Mouse (Mus musculus) G1E-ER4 (cell line): ENCODE measurements around the gene Gtf2ird1. TPM values are rescaled to one million over a fixed set of nuclear protein-coding genes. Genes with fewer than 3 reads are reported as not detected.

Experiments
- GATA1 ChIP-seq: IDR thresholded peaks from one replicate; pipeline ENCODE4 v1.8.0; 2012; ENCODE audit warnings: low read length, inconsistent platforms
- polyA plus RNA-seq: library from polyadenylated mRNA; stranded (reverse); fragments of >175 nt; gene quantifications from 2 replicates; pipeline ENCODE4 v1.2.3, GENCODE M21; 2012

Gtf2ird1 gene
- polyA plus RNA-seq, 1 experiment = 0.95 TPM

- TF ChIP-seq GATA1 = no peak
Measured at GRCm38 (mm10) chr5:134437459-134437827, 19.1 kb downstream of the Gtf2ird1 start.

DNA sequence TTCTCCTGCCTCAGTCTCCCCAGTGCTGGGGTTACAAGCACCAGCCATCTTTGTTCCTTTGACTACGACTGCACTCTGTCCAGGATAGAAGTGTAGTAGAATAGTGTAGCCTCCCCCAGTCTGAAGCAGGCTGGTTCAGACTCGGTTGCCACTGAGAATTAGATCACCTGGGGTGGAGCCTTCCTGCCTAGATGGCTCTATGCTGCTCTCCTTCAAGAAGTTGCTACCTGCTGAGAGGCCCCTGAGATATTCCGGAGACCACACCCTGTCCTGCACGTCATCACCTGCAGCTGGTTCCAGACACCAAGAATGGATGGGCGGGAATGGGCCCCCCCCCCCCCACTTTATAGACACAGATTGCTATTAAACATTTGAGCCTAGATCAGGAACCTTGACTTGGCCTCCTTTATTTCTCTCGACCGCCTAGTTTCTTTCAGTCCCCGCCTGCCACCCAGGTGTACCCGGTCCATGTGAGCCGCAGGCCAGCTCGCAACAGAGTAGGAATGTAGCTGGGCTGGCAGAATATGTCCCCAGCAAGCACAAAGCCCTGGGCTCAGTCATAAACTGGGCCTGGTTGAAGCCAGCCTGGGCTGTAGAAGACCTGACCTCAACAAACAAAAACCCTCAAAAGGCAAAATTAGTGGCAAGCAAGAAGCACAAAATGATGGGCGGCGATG is 19.6 kb downstream of the Gtf2ird1 start:
- no peak for TF ChIP-seq GATA1

DNA sequence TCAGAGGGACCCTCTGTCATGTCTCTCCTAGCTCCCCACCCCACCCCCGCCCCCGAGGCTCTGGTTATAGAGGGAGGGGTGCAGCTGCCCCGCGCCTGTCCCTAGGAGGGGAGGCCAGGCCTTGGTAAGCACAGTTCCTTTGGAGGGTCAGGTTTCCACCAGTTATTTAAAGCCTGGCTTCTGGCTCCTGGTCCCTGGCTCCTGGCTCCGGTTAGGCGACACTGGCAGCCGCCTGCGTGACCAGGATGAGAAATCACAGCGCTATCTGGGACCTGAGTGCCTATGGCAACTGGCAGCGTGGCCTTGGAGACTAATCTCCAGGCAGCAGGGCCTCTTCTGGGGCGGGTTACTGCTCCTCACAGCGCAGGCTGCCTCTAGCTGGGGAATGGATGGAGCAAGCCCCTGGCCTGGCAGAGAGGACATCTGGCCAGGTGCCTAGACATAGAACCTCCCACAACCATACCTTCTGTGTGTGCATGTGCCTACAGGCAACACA is 20.6 kb downstream of the Gtf2ird1 start:
- no peak for TF ChIP-seq GATA1

DNA sequence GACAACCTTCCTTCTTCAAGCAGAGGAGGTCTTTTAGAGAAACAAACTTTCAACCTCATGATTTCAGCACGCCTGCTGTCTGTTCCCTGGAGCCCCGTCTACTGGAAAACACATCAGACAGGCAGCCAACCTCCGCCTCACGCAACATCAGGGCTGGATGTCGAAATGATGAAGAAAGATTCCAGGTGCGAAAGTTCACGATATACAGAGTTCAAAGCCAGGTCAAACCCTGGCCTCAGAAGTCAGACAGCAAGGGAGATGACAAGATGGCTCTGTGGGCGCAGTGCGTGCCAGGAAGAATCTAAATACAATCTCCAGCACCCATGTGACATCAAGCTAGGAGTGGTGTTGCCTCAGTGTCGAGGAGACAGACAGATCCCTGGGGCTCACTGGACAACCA is 23.4 kb downstream of the Gtf2ird1 start:
- TF ChIP-seq GATA1 = no peak

- TF ChIP-seq GATA1 = no peak
Measured at GRCm38 (mm10) chr5:134430087-134430486, 26.4 kb downstream of the Gtf2ird1 start.

GRCm38 (mm10) chr5:134427664-134428063 is 28.9 kb downstream of the Gtf2ird1 start:
- TF ChIP-seq GATA1 = no peak

DNA sequence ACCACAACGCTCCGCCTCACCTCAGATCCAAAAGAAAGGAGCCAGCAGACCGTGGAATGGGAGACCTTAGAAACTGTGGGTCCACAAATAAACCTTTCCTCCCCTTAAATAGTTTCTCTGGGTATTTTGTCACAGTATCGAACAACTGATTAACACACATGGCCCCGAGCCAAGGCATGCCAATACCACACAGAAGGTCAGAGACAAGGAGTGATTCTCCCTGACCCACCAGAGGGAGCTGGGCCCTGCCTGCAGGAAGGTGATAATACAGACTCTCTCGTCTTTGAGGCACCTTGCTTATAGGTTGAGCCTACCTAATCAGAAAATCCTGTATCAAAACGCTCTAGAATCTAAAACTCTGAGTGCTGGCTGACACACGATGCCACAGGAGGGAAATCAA is 30.9 kb downstream of the Gtf2ird1 start:
- TF ChIP-seq GATA1 = no peak

DNA sequence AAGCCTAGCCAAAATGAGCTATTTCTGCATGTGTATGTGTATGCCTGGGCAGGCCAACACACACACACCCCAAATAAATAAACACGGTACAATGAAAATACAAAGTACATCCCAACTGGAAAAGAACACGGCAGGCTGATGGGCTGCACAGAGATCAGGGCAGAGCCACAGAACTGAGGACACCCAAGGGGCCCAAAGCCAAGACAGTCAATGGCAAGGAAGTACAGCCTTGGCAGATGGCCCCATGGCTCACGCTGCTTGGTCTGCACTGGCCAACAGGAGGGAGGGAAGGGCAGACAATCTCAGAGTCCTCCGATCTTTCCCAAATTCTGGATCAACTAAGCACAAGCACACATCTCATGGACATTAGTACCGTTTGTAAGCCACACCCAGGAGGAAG is 32.6 kb downstream of the Gtf2ird1 start:
- TF ChIP-seq GATA1 = no peak

GRCm38 (mm10) chr5:134423372-134423771 is 33.1 kb downstream of the Gtf2ird1 start:
- no peak for TF ChIP-seq GATA1

DNA sequence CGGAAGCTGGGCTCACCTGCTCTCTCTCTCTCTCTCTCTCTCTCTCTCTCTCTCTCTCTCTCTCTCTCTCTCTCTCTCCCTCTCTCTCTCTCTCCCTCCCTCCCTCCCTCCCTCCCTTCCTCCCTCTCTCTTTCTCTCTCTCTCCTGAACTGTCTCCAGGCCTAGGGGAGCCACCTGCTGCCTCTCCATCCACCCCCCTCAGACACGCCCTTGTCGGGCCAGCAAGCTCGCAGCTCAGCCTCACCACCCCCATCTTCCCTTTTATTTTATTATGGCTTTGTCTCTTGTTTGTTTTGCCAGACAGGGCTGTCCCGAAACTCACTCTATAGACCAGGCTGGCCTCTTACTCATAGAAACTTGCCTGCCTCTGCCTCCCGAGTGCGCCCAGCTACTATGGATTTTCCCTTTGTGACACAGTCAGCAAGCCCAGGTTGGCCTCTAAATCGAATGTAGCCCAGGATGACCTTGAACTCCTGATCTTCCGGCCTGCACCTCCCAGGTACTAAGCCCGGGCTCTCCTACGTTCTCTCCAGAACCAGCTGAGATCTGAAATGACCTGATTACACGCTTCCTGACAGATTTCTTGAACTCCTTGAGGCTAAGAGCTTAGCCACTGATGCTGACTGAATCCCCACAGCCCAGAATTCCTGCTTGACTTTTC is 34.1 kb downstream of the Gtf2ird1 start:
- TF ChIP-seq GATA1 = no peak

- TF ChIP-seq GATA1 = no peak
Measured at GRCm38 (mm10) chr5:134421061-134421460, 35.5 kb downstream of the Gtf2ird1 start.

DNA sequence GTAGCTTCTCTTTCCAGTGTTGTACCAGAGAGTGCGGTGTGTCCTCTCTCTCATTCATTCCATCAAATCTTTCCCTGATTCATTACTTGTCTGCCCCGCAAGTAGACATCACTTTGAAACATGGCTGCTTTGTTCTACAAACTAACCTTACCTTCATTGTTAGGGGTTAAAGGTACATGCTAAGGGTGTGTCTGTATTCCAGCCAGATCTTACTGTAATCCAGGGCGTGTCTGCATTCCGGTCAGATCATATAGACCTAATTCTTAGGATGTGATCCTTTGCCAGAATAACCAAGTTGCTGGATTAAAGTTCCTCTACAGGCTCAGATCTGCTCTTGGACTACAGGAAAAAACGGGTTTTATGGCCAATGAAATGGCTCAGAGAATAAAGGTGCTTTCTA is 36.8 kb downstream of the Gtf2ird1 start:
- TF ChIP-seq GATA1 = no peak

DNA sequence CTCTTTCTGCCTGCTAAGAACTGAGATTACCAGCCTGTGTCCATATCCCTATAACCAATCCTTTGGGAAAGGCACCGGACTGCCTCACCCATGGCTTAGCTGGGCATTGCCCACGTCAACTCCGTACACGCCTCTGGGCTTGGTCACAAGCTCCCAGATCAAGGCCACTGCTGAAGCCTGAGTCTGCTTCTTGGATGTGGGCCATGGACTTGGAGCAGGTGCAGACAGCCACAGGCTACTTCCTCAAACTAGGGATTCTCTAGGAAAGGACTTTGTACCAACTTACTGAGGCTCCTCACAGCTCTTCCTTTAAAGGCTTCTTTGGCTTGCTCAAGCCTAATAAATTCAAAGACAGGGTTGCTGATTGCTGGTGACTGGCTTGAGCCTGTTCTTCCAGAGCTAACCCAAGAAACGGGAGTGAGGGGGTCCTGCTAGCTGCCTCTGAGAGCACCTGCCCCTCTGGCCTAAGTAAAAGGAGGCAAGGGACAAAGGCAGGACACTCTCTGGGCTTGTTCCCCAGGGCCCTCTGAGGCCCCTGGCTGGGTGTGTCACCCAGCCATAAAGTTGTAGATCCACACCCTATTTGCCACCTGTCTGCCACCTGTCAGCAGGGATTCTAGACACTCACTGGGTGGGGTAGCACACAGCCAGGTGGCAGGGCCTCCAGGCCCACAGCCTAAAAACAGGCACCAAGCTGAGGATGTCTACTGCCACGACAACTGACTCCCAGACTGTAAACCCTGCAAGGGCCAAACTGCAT is 38.0 kb downstream of the Gtf2ird1 start:
- TF ChIP-seq GATA1 = no peak

DNA sequence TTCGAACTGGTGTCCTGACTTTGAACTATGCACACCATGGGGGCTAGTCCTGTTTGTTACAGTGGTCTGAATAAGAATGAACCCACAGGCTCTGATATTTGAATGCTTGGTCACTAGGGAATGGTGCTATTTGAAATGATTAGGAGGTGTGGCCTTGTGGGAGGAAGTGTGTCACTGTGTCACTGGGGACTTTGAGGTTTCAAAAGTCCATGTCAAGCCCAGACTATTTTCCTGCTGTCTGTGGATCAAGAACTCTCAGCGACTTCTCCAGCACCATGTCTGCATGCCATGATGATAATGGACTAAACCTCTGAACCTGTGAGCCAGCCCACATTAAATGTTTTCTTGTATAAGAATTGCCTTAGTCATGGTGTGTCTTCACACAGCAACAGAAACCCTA is 44.2 kb downstream of the Gtf2ird1 start:
- TF ChIP-seq GATA1 = no peak

GRCm38 (mm10) chr5:134410307-134410836 is 46.1 kb downstream of the Gtf2ird1 start:
- TF ChIP-seq GATA1 = no peak
